Mouse (Mus musculus): Measurements from ENCODE around the gene Brinp3. TPM values are rescaled to one million over a fixed set of nuclear protein-coding genes. Genes with fewer than 3 reads are reported as not detected.

The Brinp3 gene
- total RNA-seq, 2 experiments from 2014 or later = 0.65 to 1.5 TPM

GRCm38 (mm10) chr1:146787236-146787635 is 292.7 kb downstream of the Brinp3 start:
- DNase-seq (ENCODE audit: low spot score in 2 of 2) = no peak

DNA sequence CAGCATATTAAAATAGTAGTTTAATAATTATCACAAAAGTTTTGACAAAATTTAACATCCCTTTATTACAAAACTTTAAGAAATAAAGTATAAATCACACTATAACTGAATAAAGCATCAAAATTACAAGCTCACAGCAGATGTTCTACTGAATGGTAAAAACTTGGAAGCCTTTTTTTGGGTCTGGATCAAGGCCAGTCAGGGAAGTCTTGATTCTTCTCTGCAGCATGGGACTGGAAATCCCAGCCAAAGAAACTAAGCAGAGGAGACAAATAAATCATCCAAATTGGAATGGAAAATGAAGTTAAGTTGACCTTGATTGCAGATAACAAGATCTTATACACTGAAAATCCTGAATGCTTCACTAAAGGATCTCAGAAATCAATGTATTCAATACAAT is 298.3 kb downstream of the Brinp3 start:
- DNase-seq (ENCODE audit: low spot score in 2 of 2) = peak in 1 of 2 experiments; percentile 11

DNA sequence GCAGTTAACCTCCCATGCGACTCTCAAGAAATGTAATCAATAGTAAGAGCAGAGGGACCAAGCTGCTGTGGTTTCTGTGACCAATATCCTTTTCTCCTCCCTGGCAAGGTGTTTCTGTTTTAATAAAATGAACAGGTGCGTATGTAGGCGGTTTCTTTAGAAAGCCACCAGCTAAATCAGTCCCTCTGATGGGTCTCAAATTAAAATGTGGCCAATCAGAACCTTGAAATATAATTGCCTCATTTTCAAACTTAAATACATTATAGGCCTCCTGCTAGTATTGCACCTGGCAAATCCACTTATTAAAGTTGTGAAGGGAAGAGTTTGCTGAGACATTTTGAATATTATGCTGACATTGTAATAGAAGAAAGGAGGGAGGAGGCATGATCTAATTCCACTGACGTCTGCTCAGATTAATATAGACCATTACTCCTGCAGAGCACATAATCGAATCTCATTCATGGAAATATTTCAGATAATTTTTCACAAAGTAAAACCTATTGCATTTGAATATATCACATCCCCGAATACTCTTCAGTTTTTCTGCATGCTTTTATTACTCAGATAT is 305.5 kb downstream of the Brinp3 start:
- no peak for DNase-seq (ENCODE audit: low spot score in 2 of 2)

DNA sequence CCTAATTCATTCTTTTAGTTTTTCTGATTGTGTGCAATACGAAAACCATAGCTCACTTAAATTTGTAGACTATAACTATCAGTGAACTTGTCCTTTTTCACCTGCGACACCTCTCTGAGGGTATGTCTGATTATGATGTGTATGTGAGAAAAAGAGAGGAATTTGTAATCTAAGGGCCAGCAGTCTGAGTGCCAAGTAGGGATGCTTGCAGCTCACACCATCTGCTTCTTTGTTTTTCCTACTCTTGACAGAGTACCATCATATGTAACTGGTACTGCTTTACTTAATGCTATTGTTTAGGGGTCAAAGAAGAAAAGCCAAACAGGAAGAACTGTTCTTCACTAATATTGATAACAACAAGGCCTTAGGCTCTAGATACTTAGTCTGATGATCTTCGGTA is 307.3 kb downstream of the Brinp3 start:
- DNase-seq (ENCODE audit: low spot score in 2 of 2) = no peak

- no peak for DNase-seq (ENCODE audit: low spot score in 2 of 2)
These were observed 313.2 kb downstream of the Brinp3 start for GRCm38 (mm10) chr1:146807765-146808164.

DNA sequence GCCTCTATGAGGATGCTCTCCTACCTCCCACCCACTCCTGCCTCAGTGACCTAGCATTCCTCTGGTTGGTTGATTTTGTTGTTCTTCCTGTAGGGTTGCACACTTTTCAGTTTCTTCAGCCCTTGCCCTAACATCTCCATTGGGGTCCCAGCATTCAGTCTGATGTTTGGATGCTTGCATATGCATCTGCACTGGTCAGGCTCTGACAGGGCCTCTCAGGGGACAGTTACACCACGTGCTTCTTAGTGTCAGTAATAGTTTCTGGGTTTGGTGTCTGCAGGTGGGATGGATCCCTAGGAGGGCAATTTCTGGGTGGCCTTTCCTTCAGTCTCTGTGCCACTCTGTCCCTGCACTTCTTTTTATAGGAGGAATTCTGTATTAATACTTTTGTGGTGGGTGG is 339.3 kb downstream of the Brinp3 start:
- no peak for DNase-seq (ENCODE audit: low spot score in 2 of 2)

DNA sequence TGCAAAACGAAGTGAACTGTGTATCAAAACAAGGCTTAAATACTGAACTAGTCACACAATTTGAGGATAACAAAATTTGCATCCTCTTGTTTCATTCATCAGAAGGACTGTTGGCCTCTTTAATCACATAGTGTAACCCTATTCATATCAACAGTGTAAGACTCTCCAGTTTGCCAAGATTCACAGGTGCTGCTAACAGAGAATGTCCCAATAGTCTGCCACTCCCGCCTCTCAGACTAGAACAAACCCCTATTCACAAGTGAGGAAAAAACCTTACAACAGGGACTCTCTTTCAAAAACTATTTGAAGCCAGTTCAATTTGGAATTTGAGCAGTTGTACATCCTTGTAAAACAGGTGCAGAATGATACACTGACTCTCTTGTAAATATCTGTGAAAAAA is 349.5 kb downstream of the Brinp3 start:
- no peak for DNase-seq (ENCODE audit: low spot score in 2 of 2)

GRCm38 (mm10) chr1:146848892-146849291 is 354.3 kb downstream of the Brinp3 start:
- no peak for DNase-seq (ENCODE audit: low spot score in 2 of 2)

GRCm38 (mm10) chr1:146850147-146850546 is 355.6 kb downstream of the Brinp3 start:
- DNase-seq (ENCODE audit: low spot score in 2 of 2) = no peak

GRCm38 (mm10) chr1:146898636-146899035 is 404.1 kb downstream of the Brinp3 start:
- no peak for DNase-seq (ENCODE audit: low spot score in 2 of 2)

- no peak for DNase-seq (ENCODE audit: low spot score in 2 of 2)
These were observed 407.1 kb downstream of the Brinp3 start for GRCm38 (mm10) chr1:146901691-146902090.

- no peak for DNase-seq (ENCODE audit: low spot score in 2 of 2)
These were observed 445.2 kb downstream of the Brinp3 start for GRCm38 (mm10) chr1:146939463-146940389.
